8 mouse cellular contexts compared by ENCODE assay signal in the genomic region with DNA sequence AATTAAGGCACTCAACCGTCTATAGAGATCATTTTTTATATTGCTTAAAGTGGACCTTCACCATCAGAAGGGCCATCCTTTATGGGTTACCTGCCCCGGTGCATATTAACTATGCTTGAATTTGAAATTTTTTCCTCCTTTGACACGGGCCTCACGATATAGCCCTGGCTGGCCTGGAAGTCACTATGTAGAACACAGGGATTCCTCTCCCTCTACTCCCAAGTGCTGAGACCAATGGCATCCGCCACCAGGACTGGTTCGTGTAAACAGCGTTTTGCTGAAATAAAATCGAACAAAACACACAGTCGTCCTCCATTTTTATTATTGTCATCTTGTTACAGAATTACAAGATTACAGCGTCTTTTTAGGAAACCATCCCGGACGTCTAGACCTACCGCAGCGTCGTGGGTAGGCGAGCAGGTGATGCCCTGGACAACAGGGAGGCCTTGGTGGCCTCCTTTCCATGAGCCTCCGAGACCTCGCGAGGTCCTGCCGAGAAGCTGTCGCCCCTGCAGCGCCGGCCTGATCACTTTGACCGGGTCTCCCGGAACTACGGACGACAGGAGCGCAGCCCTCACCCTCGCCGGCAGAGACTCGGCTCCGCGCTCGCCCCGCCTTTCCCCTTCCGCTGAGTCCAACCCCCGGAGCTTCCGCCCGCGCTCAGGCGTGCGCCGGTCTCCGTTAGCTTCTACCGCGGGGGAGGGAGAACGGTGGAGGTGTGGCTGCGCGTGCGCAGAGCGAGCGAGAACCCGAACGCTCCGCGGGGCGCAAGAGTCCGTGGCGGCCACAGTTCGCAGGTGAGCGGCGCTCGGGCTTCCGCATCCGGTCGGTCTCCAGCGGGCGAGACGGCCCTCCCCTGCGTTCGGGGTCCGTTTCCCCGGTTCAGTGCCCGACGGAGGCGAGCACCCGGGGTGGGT. TPM values are rescaled to one million over a fixed set of nuclear protein-coding genes. Genes with fewer than 3 reads are reported as not detected.
DNase-seq lines count a peak whose midpoint lies in the region; ATAC-seq and TF ChIP-seq lines count a peak whose summit lies in the region.

No protein-coding gene starts in this region.

- 2% methylated on average over 72 of the region's 77 CpGs for WGBS in forebrain, embryonic 11.5 days
- WGBS in heart, postnatal 0 days: 2% methylated on average over 75 of the region's 77 CpGs
- under 1% methylated on average over 74 of the region's 77 CpGs for WGBS in liver, embryonic 16.5 days (ENCODE audit: insufficient replicate concordance)
- WGBS in neural tube, embryonic 13.5 days: 2% methylated on average over 75 of the region's 77 CpGs

- dilution Hi-C loops in CH12.LX (cut with MboI; ENCODE audit: extremely low pct_ligation_motif_present, extremely low pct_unique_long_range_greater_than_20kb, low sequenced_read_pairs): no loop called here

- no peaks in the 10 kb centered on the region for H3K27me3 ChIP-seq in CH12.LX (replicated peaks)
- no peaks in the 10 kb centered on the region for H3K27me3 ChIP-seq in forebrain, embryonic 11.5 days (ENCODE audit: control insufficient read depth, insufficient read depth, low read length)
- no peaks in the 10 kb centered on the region for H3K27me3 ChIP-seq in heart, postnatal 0 days (ENCODE audit: control insufficient read depth, insufficient read depth, low read length)
- no peaks in the 10 kb centered on the region for H3K27me3 ChIP-seq in liver, embryonic 16.5 days (ENCODE audit: control insufficient read depth, insufficient read depth, low read depth, low read length)
- no peaks in the 10 kb centered on the region for H3K27me3 ChIP-seq in neural tube, embryonic 13.5 days
- no peaks in the 10 kb centered on the region for H3K27me3 ChIP-seq in testis, adult 2 months (ENCODE audit: control insufficient read depth, insufficient read depth, low read length)

- peak overlapping the region; percentile 26 for H3K27ac ChIP-seq in CH12.LX (ENCODE audit: insufficient read depth, low read depth)
- peak overlapping the region; percentile 72 for H3K27ac ChIP-seq in forebrain, embryonic 11.5 days (ENCODE audit: low read depth, low read length)
- H3K27ac ChIP-seq in heart, postnatal 0 days (ENCODE audit: low read depth): peak overlapping the region; percentile 84
- peak overlapping the region; percentile 88 for H3K27ac ChIP-seq in liver, embryonic 16.5 days (ENCODE audit: low read length)
- peak overlapping the region; percentile 92 for H3K27ac ChIP-seq in neural tube, embryonic 13.5 days (replicated peaks)
- H3K27ac ChIP-seq in testis, adult 2 months (ENCODE audit: control insufficient read depth, insufficient read depth, low read depth, low read length): peak overlapping the region; percentile 97

- DNase-seq in CH12.LX (ENCODE audit: extremely low read depth): peak; percentile 94
- peak; percentile 89 for DNase-seq in c-Kit-positive CD71-positive TER-119-negative erythroid progenitor cells, embryonic 14.5 days (ENCODE audit: low read depth)
- DNase-seq in forebrain, embryonic 11.5 days (ENCODE audit: low spot score): peak; percentile 97
- peak; percentile 94 for DNase-seq in heart, postnatal 0 days (ENCODE audit: low spot score)
- DNase-seq in kidney, postnatal 4 days: peak; percentile 96 to 97

- peaks cover under 1% of the 10 kb centered on the region for H3K9me3 ChIP-seq in CH12.LX (replicated peaks; ENCODE audit: low read length)
- H3K9me3 ChIP-seq in forebrain, embryonic 11.5 days (ENCODE audit: control insufficient read depth, low read length): no peaks in the 10 kb centered on the region
- no peaks in the 10 kb centered on the region for H3K9me3 ChIP-seq in heart, postnatal 0 days (replicated peaks; ENCODE audit: control insufficient read depth, low read length)
- no peaks in the 10 kb centered on the region for H3K9me3 ChIP-seq in liver, embryonic 16.5 days (replicated peaks; ENCODE audit: control insufficient read depth, low read length)
- H3K9me3 ChIP-seq in neural tube, embryonic 13.5 days: 0 out of 2 replicates have a peak, but pooled peaks cover under 1% of the 10 kb centered on the region

- peak; percentile 98 for ATAC-seq in forebrain, embryonic 11.5 days (replicated peaks; ENCODE audit: low FRiP score)
- peak; percentile 98 for ATAC-seq in heart, postnatal 0 days (ENCODE audit: insufficient read depth, low read depth)
- ATAC-seq in liver, embryonic 16.5 days (ENCODE audit: low read depth): peak; percentile 99
- ATAC-seq in neural tube, embryonic 13.5 days (ENCODE audit: low read depth): peak; percentile 98

- no peak for TF ChIP-seq EP300 in CH12.LX (IDR thresholded peaks at IDR 0.05; ENCODE audit: low read length)
- no peak for TF ChIP-seq EP300 in heart, postnatal 0 days (IDR thresholded peaks at IDR 0.05; ENCODE audit: low read depth)

- peak overlapping the region; percentile 100 for H3K9ac ChIP-seq in CH12.LX (ENCODE audit: insufficient read depth, low read depth)
- H3K9ac ChIP-seq in forebrain, embryonic 11.5 days (ENCODE audit: low read length): peak overlapping the region; percentile 89
- peak overlapping the region; percentile 73 for H3K9ac ChIP-seq in heart, postnatal 0 days (replicated peaks; ENCODE audit: low read depth, low read length)
- peak overlapping the region; percentile 97 for H3K9ac ChIP-seq in liver, embryonic 16.5 days (ENCODE audit: low read depth, low read length)
- H3K9ac ChIP-seq in neural tube, embryonic 13.5 days: peak overlapping the region; percentile 87

- H3K4me1 ChIP-seq in CH12.LX (ENCODE audit: control insufficient read depth in 1 of 2, insufficient read depth in 2 of 2): peaks cover 3 to 22% of the 10 kb centered on the region in 2 experiments
- H3K4me1 ChIP-seq in forebrain, embryonic 11.5 days (replicated peaks; ENCODE audit: control insufficient read depth, insufficient read depth, low read length): no peaks in the 10 kb centered on the region; the same call in 1 of the 2 replicates
- peaks cover 7% of the 10 kb centered on the region; the same call in 1 of the 2 replicates for H3K4me1 ChIP-seq in heart, postnatal 0 days (ENCODE audit: control insufficient read depth, insufficient read depth)
- H3K4me1 ChIP-seq in liver, embryonic 16.5 days (ENCODE audit: control insufficient read depth, low read depth, low read length): peaks cover 17% of the 10 kb centered on the region
- H3K4me1 ChIP-seq in neural tube, embryonic 13.5 days (replicated peaks): peaks cover 21% of the 10 kb centered on the region
- H3K4me1 ChIP-seq in testis, adult 2 months (ENCODE audit: control insufficient read depth, insufficient read depth, low read length): peaks cover 2% of the 10 kb centered on the region; the same call in 1 of the 2 replicates

- peak; percentile 99 for TF ChIP-seq POLR2A in CH12.LX (IDR thresholded peaks at IDR 0.05; ENCODE audit: low read depth, low read length)
- peak; percentile 98 for TF ChIP-seq POLR2A in testis, adult 2 months (IDR thresholded peaks at IDR 0.05; ENCODE audit: control insufficient read depth, low read depth, low read length)

- peak overlapping the region; percentile 66 to 83 (median 82) for H3K4me3 ChIP-seq in CH12.LX (replicated peaks in 1 of 3; ENCODE audit: low read depth in 2 of 3, low read length in 2 of 3, poor library complexity in 1 of 3)
- H3K4me3 ChIP-seq in forebrain, embryonic 11.5 days (ENCODE audit: low read depth, low read length): peak overlapping the region; percentile 72
- H3K4me3 ChIP-seq in heart, postnatal 0 days (ENCODE audit: low read depth, low read length): peak overlapping the region; percentile 82
- H3K4me3 ChIP-seq in liver, embryonic 16.5 days (ENCODE audit: low read depth, low read length): peak overlapping the region; percentile 92
- H3K4me3 ChIP-seq in neural tube, embryonic 13.5 days: peak overlapping the region; percentile 76
- H3K4me3 ChIP-seq in testis, adult 2 months (ENCODE audit: control insufficient read depth, low read depth, low read length): peak overlapping the region; percentile 99

- TF ChIP-seq CTCF in CH12.LX (conservative IDR thresholded peaks at IDR 0.05 in 1 of 2, IDR thresholded peaks at IDR 0.05 in 1 of 2; ENCODE audit: low read depth in 2 of 2, low read length in 2 of 2): no peak
- TF ChIP-seq CTCF in heart, postnatal 0 days (IDR thresholded peaks at IDR 0.05; ENCODE audit: low read depth): no peak
- TF ChIP-seq CTCF in testis, adult 2 months (IDR thresholded peaks at IDR 0.05; ENCODE audit: control insufficient read depth, insufficient read depth, insufficient replicate concordance, low read depth, low read length): 0 out of 2 replicates have a peak, but pooled peaks have one; percentile 20

- TF ChIP-seq RAD21 in CH12.LX (IDR thresholded peaks at IDR 0.05; ENCODE audit: low read depth, low read length): no peak

- in situ Hi-C loops in CH12.LX (cut with MboI; ENCODE audit: low pct_ligation_motif_present, low pct_unique_long_range_greater_than_20kb, low sequenced_read_pairs): no loop called here

- H3K4me2 ChIP-seq in CH12.LX (ENCODE audit: insufficient read depth, low read depth, poor library complexity, severe bottlenecking): peak overlapping the region; percentile 88
- peak overlapping the region; percentile 77 for H3K4me2 ChIP-seq in forebrain, embryonic 11.5 days (ENCODE audit: low read depth, low read length, severe bottlenecking)
- H3K4me2 ChIP-seq in heart, postnatal 0 days (ENCODE audit: low read depth, low read length): peak overlapping the region; percentile 75
- peak overlapping the region; percentile 72 for H3K4me2 ChIP-seq in liver, embryonic 16.5 days (ENCODE audit: low read depth, low read length)
- H3K4me2 ChIP-seq in neural tube, embryonic 13.5 days: peak overlapping the region; percentile 80

- H3K36me3 ChIP-seq in CH12.LX (replicated peaks in 1 of 2; ENCODE audit: control insufficient read depth in 1 of 2, insufficient read depth in 1 of 2, low read length in 1 of 2): peaks cover 0 to 11% of the 10 kb centered on the region in 2 experiments
- no peaks in the 10 kb centered on the region for H3K36me3 ChIP-seq in forebrain, embryonic 11.5 days (ENCODE audit: control insufficient read depth, insufficient read depth, low read length)
- H3K36me3 ChIP-seq in heart, postnatal 0 days (replicated peaks; ENCODE audit: control insufficient read depth, insufficient read depth, low read length): no peaks in the 10 kb centered on the region
- H3K36me3 ChIP-seq in liver, embryonic 16.5 days (ENCODE audit: control insufficient read depth, insufficient read depth): no peaks in the 10 kb centered on the region
- 0 out of 2 replicates have a peak, but pooled peaks cover 6% of the 10 kb centered on the region for H3K36me3 ChIP-seq in neural tube, embryonic 13.5 days
- peaks cover 3% of the 10 kb centered on the region for H3K36me3 ChIP-seq in testis, adult 2 months (ENCODE audit: control insufficient read depth, insufficient read depth, low read length)

- no peaks in the 10 kb centered on the region for H3K79me2 ChIP-seq in CH12.LX (replicated peaks; ENCODE audit: control insufficient read depth, extremely low read depth, insufficient read depth, poor library complexity, severe bottlenecking)

RNA-seq across cellular contexts. Expression of a gene that starts 11.3 kb away (rescaled TPM):
- total RNA-seq in CH12.LX (2012; rRNA removed): 13.4 and 14.3 TPM in 2 replicates
- total RNA-seq in CH12.LX (2014; rRNA removed): 22.2 and 24.9 TPM in 2 replicates
- polyA plus RNA-seq in CH12.LX (2012; ENCODE audit: insufficient read length, low read depth): 6.9 and 7.2 TPM in 2 replicates
- polyA plus RNA-seq in forebrain, embryonic 11.5 days (2014; fragmentation: Nextera tagmentation; extraction: Ambion mirVana): 4.2 and 7.5 TPM in 2 replicates
- 14.7 and 28.0 TPM in 2 replicates for total RNA-seq in heart, postnatal 0 days (2014; rRNA removed; ENCODE audit: low replicate concordance)
- 2.4 and 4.0 TPM in 2 replicates for polyA plus RNA-seq in heart, postnatal 0 days (2015; fragmentation: Nextera tagmentation; extraction: Ambion mirVana)
- 2.5 and 3.0 TPM in 2 replicates for polyA plus RNA-seq in liver, embryonic 16.5 days (2015; fragmentation: Nextera tagmentation; extraction: Ambion mirVana)
- polyA plus RNA-seq in neural tube, embryonic 13.5 days (2015; fragmentation: Nextera tagmentation; extraction: Ambion mirVana): 6.8 and 9.2 TPM in 2 replicates
- polyA plus RNA-seq in testis, adult 2 months (2012; rRNA removed): 14.9 and 16.2 TPM in 2 replicates

RNA-seq across cellular contexts. Expression of a gene that starts 11.6 kb away (rescaled TPM):
- total RNA-seq in CH12.LX (2012; rRNA removed): 10.7 and 11.8 TPM in 2 replicates
- 19.7 and 20.9 TPM in 2 replicates for total RNA-seq in CH12.LX (2014; rRNA removed)
- 11.2 and 14.4 TPM in 2 replicates for polyA plus RNA-seq in CH12.LX (2012; ENCODE audit: insufficient read length, low read depth)
- 15.6 and 15.9 TPM in 2 replicates for polyA plus RNA-seq in forebrain, embryonic 11.5 days (2014; fragmentation: Nextera tagmentation; extraction: Ambion mirVana)
- 13.7 and 14.8 TPM in 2 replicates for total RNA-seq in heart, postnatal 0 days (2014; rRNA removed; ENCODE audit: low replicate concordance)
- 22.0 and 22.4 TPM in 2 replicates for polyA plus RNA-seq in heart, postnatal 0 days (2015; fragmentation: Nextera tagmentation; extraction: Ambion mirVana)
- 6.2 and 6.9 TPM in 2 replicates for polyA plus RNA-seq in liver, embryonic 16.5 days (2015; fragmentation: Nextera tagmentation; extraction: Ambion mirVana)
- 24.2 and 24.9 TPM in 2 replicates for polyA plus RNA-seq in neural tube, embryonic 13.5 days (2015; fragmentation: Nextera tagmentation; extraction: Ambion mirVana)
- polyA plus RNA-seq in testis, adult 2 months (2012; rRNA removed): 78.2 and 91.9 TPM in 2 replicates

RNA-seq across cellular contexts. Expression of a gene that starts 47.9 kb away (rescaled TPM):
- 365 and 379 TPM in 2 replicates for total RNA-seq in CH12.LX (2012; rRNA removed)
- total RNA-seq in CH12.LX (2014; rRNA removed): 403 and 410 TPM in 2 replicates
- polyA plus RNA-seq in CH12.LX (2012; ENCODE audit: insufficient read length, low read depth): 476 and 483 TPM in 2 replicates
- 417 and 429 TPM in 2 replicates for polyA plus RNA-seq in forebrain, embryonic 11.5 days (2014; fragmentation: Nextera tagmentation; extraction: Ambion mirVana)
- 6,222 and 7,450 TPM in 2 replicates for total RNA-seq in heart, postnatal 0 days (2014; rRNA removed; ENCODE audit: low replicate concordance)
- polyA plus RNA-seq in heart, postnatal 0 days (2015; fragmentation: Nextera tagmentation; extraction: Ambion mirVana): 6,522 and 6,528 TPM in 2 replicates
- polyA plus RNA-seq in liver, embryonic 16.5 days (2015; fragmentation: Nextera tagmentation; extraction: Ambion mirVana): 87.9 and 92.4 TPM in 2 replicates
- 856 and 869 TPM in 2 replicates for polyA plus RNA-seq in neural tube, embryonic 13.5 days (2015; fragmentation: Nextera tagmentation; extraction: Ambion mirVana)
- 34.6 and 39.0 TPM in 2 replicates for polyA plus RNA-seq in testis, adult 2 months (2012; rRNA removed)

Comparison
In these comparisons a context has a peak if more than half of its experiments do, and no peak if none do; other contexts are left out.
1. Peak in every context shown above with its lines: DNase-seq, ATAC-seq, H3K4me3 ChIP-seq and H3K27ac ChIP-seq.
2. H3K27ac ChIP-seq: peak in every context shown above with its lines; median percentile 97 in testis, adult 2 months; 92 in neural tube, embryonic 13.5 days; 88 in liver, embryonic 16.5 days; 84 in heart, postnatal 0 days; 72 in forebrain, embryonic 11.5 days; 26 in CH12.LX.